In genomic region chr14:56887514-56887880, GRCm38 (mm10) we compare ENCODE assay signal across 8 mouse cellular contexts. TPM values are rescaled to one million over a fixed set of nuclear protein-coding genes. Genes with fewer than 3 reads are reported as not detected.
DNase-seq lines count a peak whose midpoint lies in the region; ATAC-seq and TF ChIP-seq lines count a peak whose summit lies in the region.

No protein-coding gene starts in this region.

- peaks cover 21% of the 10 kb centered on the region for H3K36me3 ChIP-seq in intestine, embryonic 14.5 days (ENCODE audit: control insufficient read depth, insufficient read depth, low read length)
- peaks cover 21% of the 10 kb centered on the region for H3K36me3 ChIP-seq in neural tube, embryonic 13.5 days

- 0 out of 2 replicates have a peak, but pooled peaks have one; percentile 4 for TF ChIP-seq CTCF in lung, adult 2 months (IDR thresholded peaks at IDR 0.05; ENCODE audit: insufficient read depth, low read length)

- no peak for DNase-seq in lung, adult 2 months
- no peak for DNase-seq in lung, adult 18-20 months
- DNase-seq in intestine, embryonic 14.5 days (ENCODE audit: low spot score) = no peak
- DNase-seq in left cerebral cortex, postnatal 14 days (ENCODE audit: low spot score in 2 of 2) = no peak
- no peak for DNase-seq in layer of hippocampus, postnatal 14 days (ENCODE audit: low spot score in 2 of 2)
- DNase-seq in urinary bladder, postnatal 10 days (ENCODE audit: low spot score) = no peak

- H3K27me3 ChIP-seq in intestine, embryonic 14.5 days (replicated peaks; ENCODE audit: control insufficient read depth, insufficient read depth, low read length) = no peaks in the 10 kb centered on the region
- H3K27me3 ChIP-seq in neural tube, embryonic 13.5 days = no peaks in the 10 kb centered on the region

- H3K9ac ChIP-seq in intestine, embryonic 14.5 days (ENCODE audit: low read length) = peak overlapping the region; percentile 76
- H3K9ac ChIP-seq in neural tube, embryonic 13.5 days = peak overlapping the region; percentile 94

- WGBS in lung, adult 2 months = 0% methylated on average over 3 of the region's 3 CpGs
- 0% methylated on average over 3 of the region's 3 CpGs for WGBS in intestine, embryonic 14.5 days
- WGBS in neural tube, embryonic 13.5 days = 0% methylated on average over 3 of the region's 3 CpGs

- 0 out of 2 replicates have a peak, but pooled peaks have one; percentile 4 for TF ChIP-seq POLR2A in lung, adult 2 months (IDR thresholded peaks at IDR 0.05; ENCODE audit: borderline replicate concordance, extremely low read depth, low read depth, low read length)

- H3K27ac ChIP-seq in intestine, embryonic 14.5 days (ENCODE audit: low read depth) = peak overlapping the region; percentile 99
- H3K27ac ChIP-seq in neural tube, embryonic 13.5 days (replicated peaks) = peak overlapping the region; percentile 99

- peak; percentile 3 for ATAC-seq in common myeloid progenitor, adult 5-6 weeks (replicated peaks; ENCODE audit: low read depth, poor library complexity, severe bottlenecking)
- no peak for ATAC-seq in intestine, embryonic 14.5 days (replicated peaks; ENCODE audit: low FRiP score, low TSS enrichment, low read depth)
- ATAC-seq in neural tube, embryonic 13.5 days (ENCODE audit: low read depth) = no peak

- peaks cover 6% of the 10 kb centered on the region for H3K4me1 ChIP-seq in lung, adult 2 months (ENCODE audit: control insufficient read depth, insufficient read depth, low read length)
- H3K4me1 ChIP-seq in intestine, embryonic 14.5 days (replicated peaks; ENCODE audit: control insufficient read depth, insufficient read depth, low read length) = peaks cover 10% of the 10 kb centered on the region
- peaks cover 32% of the 10 kb centered on the region for H3K4me1 ChIP-seq in neural tube, embryonic 13.5 days (replicated peaks)

- peak overlapping the region; percentile 95 for H3K4me3 ChIP-seq in lung, adult 2 months (replicated peaks; ENCODE audit: extremely low read depth, low read depth, low read length)
- peak overlapping the region; percentile 78 for H3K4me3 ChIP-seq in intestine, embryonic 14.5 days (ENCODE audit: low read depth, low read length)
- peak overlapping the region; percentile 85 for H3K4me3 ChIP-seq in neural tube, embryonic 13.5 days

- H3K9me3 ChIP-seq in intestine, embryonic 14.5 days (ENCODE audit: control insufficient read depth, low read length) = no peaks in the 10 kb centered on the region
- H3K9me3 ChIP-seq in neural tube, embryonic 13.5 days = no peaks in the 10 kb centered on the region; the same call in 1 of the 2 replicates

- peak overlapping the region; percentile 54 for H3K4me2 ChIP-seq in intestine, embryonic 14.5 days (ENCODE audit: low read length)
- peak overlapping the region; percentile 67 for H3K4me2 ChIP-seq in neural tube, embryonic 13.5 days

- intact Hi-C loops in left cerebral cortex, postnatal 14 days (cut with DNase I) = loop anchor here (2.0 kb wide), 1 partner anchor 77 kb away; the partner anchor contains the start of gene Zmym5

RNA-seq across cellular contexts. Expression of gene Zmym2, which starts 1.0 kb away (rescaled TPM):
- polyA plus RNA-seq in lung, adult 2 months (2012; rRNA removed) = 5.6 and 11.0 TPM in 2 replicates
- 39.2 and 52.0 TPM in 2 replicates for total RNA-seq in common myeloid progenitor, adult 5-6 weeks (2017)
- polyA plus RNA-seq in intestine, embryonic 14.5 days (2014; fragmentation: Nextera tagmentation; extraction: Ambion mirVana) = 37.6 and 45.9 TPM in 2 replicates
- 60.6 and 71.7 TPM in 2 replicates for polyA plus RNA-seq in neural tube, embryonic 13.5 days (2015; fragmentation: Nextera tagmentation; extraction: Ambion mirVana)
- 10 to 100 TPM; 83.4 to 84.4 TPM for total RNA-seq in left cerebral cortex, postnatal 14 days (2021)
- total RNA-seq in layer of hippocampus, postnatal 14 days (2021) = 10 to 100 TPM; 88.0 to 91.7 TPM
